Mouse (Mus musculus): ENCODE results near the gene Krt8.

DNA sequence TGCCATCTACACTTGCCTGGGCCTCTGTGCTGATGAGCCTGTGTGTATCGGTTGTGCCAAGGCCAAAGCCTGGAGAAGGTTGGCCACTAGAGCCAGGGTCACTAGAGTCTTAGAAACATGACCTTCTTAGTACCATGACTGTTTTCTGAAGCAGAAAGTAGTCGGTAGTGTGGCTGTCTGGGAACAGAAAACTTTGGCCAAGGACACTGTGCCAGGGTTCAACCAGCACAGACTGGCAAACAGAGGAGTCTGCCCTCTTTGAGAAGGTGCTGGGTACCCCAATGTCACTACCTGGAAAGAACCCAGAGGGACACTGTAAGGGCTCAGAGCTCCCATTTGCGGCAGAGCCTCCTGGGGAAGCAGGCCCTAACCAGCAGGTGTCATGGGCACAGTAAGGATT, 27.6 kb downstream of the Krt8 start:
- no peak for TF ChIP-seq POLR2A (IDR thresholded peaks at IDR 0.05; ENCODE audit: control insufficient read depth, low read depth, low read length)
- no peak for TF ChIP-seq CTCF (IDR thresholded peaks at IDR 0.05; ENCODE audit: control insufficient read depth, insufficient read depth, insufficient replicate concordance, low read depth, low read length)

Data from testis, adult 2 months (tissue).